Mouse (Mus musculus) CH12.LX (cell line): Measurements from ENCODE around the gene Rae1. TPM values are rescaled to one million over a fixed set of nuclear protein-coding genes. Genes with fewer than 3 reads are reported as not detected.

Experiments
- DNase-seq: peaks from one replicate; pipeline ENCODE4 v3.0.0-alpha.2; 2013; ENCODE audit errors: extremely low read depth
- H3K27ac ChIP-seq: 2 replicates; pipeline ENCODE4 v1.5.1; 2012; ENCODE audit warnings: low read depth, mild to moderate bottlenecking, control low read depth, moderate library complexity; ENCODE audit not compliant: insufficient read depth
- H3K27me3 ChIP-seq: replicated peaks from 2 replicates; pipeline ENCODE3; 2012; ENCODE audit warnings: inconsistent platforms
- H3K36me3 ChIP-seq, 2 experiments: replicated peaks in 1 of 2; 2 replicates each; pipeline versions ENCODE3 to v1.6.1; 2012; ENCODE audit warnings: inconsistent platforms in 1 of 2, low read length in 1 of 2, mild to moderate bottlenecking in 1 of 2, mixed read lengths in 1 of 2, moderate library complexity in 1 of 2; ENCODE audit not compliant: control insufficient read depth in 1 of 2, insufficient read depth in 1 of 2
- H3K4me1 ChIP-seq, 2 experiments: 2 replicates each; pipeline ENCODE4 v1.6.1; 2012; ENCODE audit warnings: inconsistent platforms in 1 of 2, moderate library complexity in 1 of 2; ENCODE audit not compliant: insufficient read depth in 2 of 2, control insufficient read depth in 1 of 2
- H3K4me2 ChIP-seq: 2 replicates; pipeline ENCODE4 v1.6.1; 2012; ENCODE audit warnings: low read depth, mild to moderate bottlenecking, control low read depth; ENCODE audit not compliant: poor library complexity, insufficient read depth, severe bottlenecking
- H3K4me3 ChIP-seq, 3 experiments: fragments of 150-350 bp in 1 of 3; sonication (generic) in 1 of 3; replicated peaks in 1 of 3; 2 replicates each; pipeline versions ENCODE3 to v1.5.1; 2011 to 2012; ENCODE audit warnings: low read depth in 2 of 3, low read length in 2 of 3, mild to moderate bottlenecking in 2 of 3, moderate library complexity in 2 of 3, control low read depth in 1 of 3, improper control_type of control experiment in 1 of 3, inconsistent platforms in 1 of 3, mixed read lengths in 1 of 3; ENCODE audit not compliant: poor library complexity in 1 of 3
- H3K79me2 ChIP-seq: replicated peaks from 2 replicates; pipeline ENCODE4 v1.6.1; 2012; ENCODE audit warnings: mild to moderate bottlenecking, moderate library complexity; ENCODE audit not compliant: control insufficient read depth, poor library complexity, insufficient read depth, severe bottlenecking; ENCODE audit errors: extremely low read depth
- H3K9ac ChIP-seq: 2 replicates; pipeline ENCODE4 v1.6.1; 2012; ENCODE audit warnings: low read depth, mild to moderate bottlenecking, control low read depth, moderate library complexity; ENCODE audit not compliant: insufficient read depth
- H3K9me3 ChIP-seq: replicated peaks from 2 replicates; pipeline ENCODE3; 2012; ENCODE audit warnings: low read length, inconsistent platforms, mixed read lengths
- BHLHE40 ChIP-seq: IDR thresholded peaks from 2 replicates; pipeline ENCODE4 v1.6.1; 2011; ENCODE audit warnings: mild to moderate bottlenecking, low read depth, low read length, improper control_type of control experiment
- CHD1 ChIP-seq: IDR thresholded peaks from 2 replicates; pipeline ENCODE4 v1.6.1; 2012; ENCODE audit warnings: low read depth, low read length, improper control_type of control experiment, inconsistent platforms
- CHD2 ChIP-seq: IDR thresholded peaks from 2 replicates; pipeline ENCODE4 v1.6.1; 2011; ENCODE audit warnings: low read length, improper control_type of control experiment
- CTCF ChIP-seq, 2 experiments: IDR thresholded peaks in 1 of 2; conservative IDR thresholded peaks in 1 of 2; 2 replicates each; pipeline ENCODE4 v1.5.1; 2011 to 2012; ENCODE audit warnings: low read depth in 2 of 2, low read length in 2 of 2, improper control_type of control experiment in 1 of 2, inconsistent platforms in 1 of 2, mild to moderate bottlenecking in 1 of 2, moderate library complexity in 1 of 2
- ELF1 ChIP-seq: IDR thresholded peaks from 2 replicates; pipeline ENCODE4 v1.6.1; 2014; ENCODE audit warnings: low read depth, mild to moderate bottlenecking, inconsistent platforms, low read length, improper control_type of control experiment
- EP300 ChIP-seq: IDR thresholded peaks from 2 replicates; pipeline ENCODE4 v1.6.1; 2011; ENCODE audit warnings: low read length, improper control_type of control experiment
- ETS1 ChIP-seq: conservative IDR thresholded peaks from 2 replicates; pipeline ENCODE4 v1.6.1; 2012; ENCODE audit warnings: low read depth, mild to moderate bottlenecking, inconsistent platforms, low read length, improper control_type of control experiment, moderate library complexity
- GABPA ChIP-seq: IDR thresholded peaks from 2 replicates; pipeline ENCODE4 v1.6.1; 2012; ENCODE audit warnings: low read depth, low read length, improper control_type of control experiment, inconsistent platforms; ENCODE audit not compliant: insufficient replicate concordance
- IRF4 ChIP-seq: IDR thresholded peaks from 2 replicates; pipeline ENCODE4 v1.6.1; 2014; ENCODE audit warnings: low read depth, mild to moderate bottlenecking, inconsistent platforms, low read length, improper control_type of control experiment
- JUN ChIP-seq: IDR thresholded peaks from 2 replicates; pipeline ENCODE4 v1.6.1; 2011; ENCODE audit warnings: low read depth, mild to moderate bottlenecking, low read length, improper control_type of control experiment, moderate library complexity; ENCODE audit not compliant: insufficient read depth
- JUND ChIP-seq: conservative IDR thresholded peaks from 2 replicates; pipeline ENCODE4 v1.6.1; 2011; ENCODE audit warnings: low read depth, low read length, improper control_type of control experiment
- KAT2A ChIP-seq: IDR thresholded peaks from 2 replicates; pipeline ENCODE4 v1.6.1; 2012; ENCODE audit warnings: low read length, improper control_type of control experiment, inconsistent platforms; ENCODE audit not compliant: insufficient replicate concordance
- MAFK ChIP-seq: IDR thresholded peaks from 2 replicates; pipeline ENCODE4 v1.6.1; 2011; ENCODE audit warnings: low read length, improper control_type of control experiment; ENCODE audit not compliant: insufficient replicate concordance
- MEF2A ChIP-seq: IDR thresholded peaks from 2 replicates; pipeline ENCODE4 v1.6.1; 2014; ENCODE audit warnings: low read depth, mild to moderate bottlenecking, inconsistent platforms, low read length, improper control_type of control experiment, borderline replicate concordance
- MXI1 ChIP-seq: IDR thresholded peaks from 2 replicates; pipeline ENCODE4 v1.6.1; 2011; ENCODE audit warnings: mild to moderate bottlenecking, low read depth, low read length, improper control_type of control experiment
- NELFE ChIP-seq: IDR thresholded peaks from 2 replicates; pipeline ENCODE4 v1.6.1; 2011; ENCODE audit warnings: low read depth, low read length, improper control_type of control experiment
- NRF1 ChIP-seq: IDR thresholded peaks from 2 replicates; pipeline ENCODE4 v1.6.1; 2014; ENCODE audit warnings: low read depth, mild to moderate bottlenecking, inconsistent platforms, low read length, improper control_type of control experiment, moderate library complexity
- PAX5 ChIP-seq: IDR thresholded peaks from 2 replicates; pipeline ENCODE4 v1.6.1; 2012; ENCODE audit warnings: low read length, inconsistent platforms, mixed read lengths
- POLR2A ChIP-seq: IDR thresholded peaks from 2 replicates; pipeline ENCODE4 v1.6.1; 2011; ENCODE audit warnings: low read depth, mild to moderate bottlenecking, improper control_type of control experiment, low read length
- POLR2AphosphoS2 ChIP-seq: IDR thresholded peaks from 2 replicates; pipeline ENCODE4 v1.6.1; 2011; ENCODE audit warnings: low read depth, low read length, improper control_type of control experiment
- SIN3A ChIP-seq: IDR thresholded peaks from 2 replicates; pipeline ENCODE4 v1.6.1; 2012; ENCODE audit warnings: low read length, improper control_type of control experiment, inconsistent platforms
- TBP ChIP-seq: conservative IDR thresholded peaks from 2 replicates; pipeline ENCODE4 v1.6.1; 2011; ENCODE audit warnings: low read depth, low read length, improper control_type of control experiment
- USF1 ChIP-seq: IDR thresholded peaks from 2 replicates; pipeline ENCODE4 v1.6.1; 2014; ENCODE audit warnings: low read depth, mild to moderate bottlenecking, inconsistent platforms, low read length, improper control_type of control experiment
- USF2 ChIP-seq: conservative IDR thresholded peaks from 2 replicates; pipeline ENCODE4 v1.6.1; 2011; ENCODE audit warnings: low read depth, low read length, improper control_type of control experiment
- ZKSCAN1 ChIP-seq: IDR thresholded peaks from 2 replicates; pipeline ENCODE4 v1.6.1; 2012; ENCODE audit warnings: low read depth, inconsistent platforms, low read length, improper control_type of control experiment, borderline replicate concordance
- ZMIZ1 ChIP-seq: IDR thresholded peaks from 2 replicates; pipeline ENCODE4 v1.6.1; 2012; ENCODE audit warnings: low read depth, mild to moderate bottlenecking, inconsistent platforms, low read length, improper control_type of control experiment
- ZNF384 ChIP-seq: IDR thresholded peaks from 2 replicates; pipeline ENCODE4 v1.6.1; 2012; ENCODE audit warnings: low read depth, low read length, improper control_type of control experiment, inconsistent platforms
- dilution Hi-C: fragments of 300-500 bp; cut with MboI; formaldehyde crosslinking; loops from 2 replicates; pipeline ENCODE4 v1.14.3; 2020; ENCODE audit warnings: low sequenced_read_pairs; ENCODE audit not compliant: extremely low pct_unique_long_range_greater_than_20kb, extremely low pct_ligation_motif_present
- in situ Hi-C: fragments of 300-500 bp; cut with MboI; formaldehyde crosslinking; loops from 3 replicates; pipeline ENCODE4 v1.14.3; 2019; ENCODE audit warnings: low sequenced_read_pairs, low pct_ligation_motif_present, low pct_unique_long_range_greater_than_20kb, mixed read lengths
- polyA plus RNA-seq: library from polyadenylated mRNA; unstranded; fragments of >175 nt; gene quantifications from 2 replicates; pipeline ENCODE4 v1.2.1, GENCODE M21; 2012; ENCODE audit warnings: low read depth; ENCODE audit not compliant: insufficient read length
- total RNA-seq, 2 experiments: library from RNA; depleted of rRNA; stranded (reverse); fragments of 300-350 nt in 1 of 2; fragments of >200 nt in 1 of 2; gene quantifications; 2 replicates each; pipeline ENCODE4 v1.2.3; 2012 to 2014

The Rae1 gene
- total and polyA plus RNA-seq, 3 experiments = 86.3 to 114 (median 95.0) TPM

DNA sequence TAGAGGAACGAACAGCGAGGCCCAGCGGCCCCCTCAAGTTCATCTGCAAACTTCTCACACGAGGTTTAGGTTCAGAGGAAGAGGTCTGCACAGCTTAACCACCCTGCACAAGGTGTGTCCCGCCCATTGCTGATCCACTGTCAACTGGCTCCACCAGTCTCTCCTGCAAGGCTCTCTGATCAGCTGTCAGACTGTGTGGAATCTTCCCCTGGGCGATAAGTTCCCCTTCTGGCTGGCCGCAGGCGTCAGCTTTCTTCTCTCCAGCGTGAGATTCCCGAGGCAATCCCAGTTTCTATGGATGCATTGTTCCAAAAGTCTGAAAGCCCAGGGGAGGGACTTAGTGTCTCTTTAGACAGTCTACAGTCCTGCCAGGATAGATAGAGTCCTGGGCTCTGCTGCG is 58.3 kb downstream of the Rae1 start:
- Histone ChIP-seq H3K27ac (no peak overlapping the region), H3K27me3 (no peaks in the 10 kb centered on the region), H3K79me2 (no peaks in the 10 kb centered on the region), H3K9me3 (no peaks in the 10 kb centered on the region), H3K4me1 (peaks cover 32 to 50% of the 10 kb centered on the region in 2 experiments), H3K4me3 (no peak overlapping the region), H3K36me3 (no peaks in the 10 kb centered on the region), H3K9ac (no peak overlapping the region)
- DNase-seq = no peak
- in situ Hi-C loops (no loop called here), dilution Hi-C loops (no loop called here)
- TF ChIP-seq NRF1 = no peak
- no peak for TF ChIP-seq MEF2A
- no peak for TF ChIP-seq MXI1
- TF ChIP-seq USF1 = no peak
- TF ChIP-seq CHD2 = no peak
- no peak for TF ChIP-seq NELFE
- TF ChIP-seq MAFK = no peak
- no peak for TF ChIP-seq CTCF (conservative IDR thresholded peaks at IDR 0.05 in 1 of 2, IDR thresholded peaks at IDR 0.05 in 1 of 2; ENCODE audit: low read depth in 2 of 2, low read length in 2 of 2)
- TF ChIP-seq ZKSCAN1 = no peak
- TF ChIP-seq POLR2AphosphoS2 = no peak
- TF ChIP-seq JUN = no peak
- TF ChIP-seq PAX5 = no peak
- TF ChIP-seq SIN3A = no peak
- TF ChIP-seq POLR2A = no peak
- no peak for TF ChIP-seq ZMIZ1
- TF ChIP-seq GABPA = no peak
- TF ChIP-seq TBP = no peak
- no peak for TF ChIP-seq ZNF384
- TF ChIP-seq, all 38 proteins: peak for 0
- no peak overlapping the region for H3K4me2 ChIP-seq

DNA sequence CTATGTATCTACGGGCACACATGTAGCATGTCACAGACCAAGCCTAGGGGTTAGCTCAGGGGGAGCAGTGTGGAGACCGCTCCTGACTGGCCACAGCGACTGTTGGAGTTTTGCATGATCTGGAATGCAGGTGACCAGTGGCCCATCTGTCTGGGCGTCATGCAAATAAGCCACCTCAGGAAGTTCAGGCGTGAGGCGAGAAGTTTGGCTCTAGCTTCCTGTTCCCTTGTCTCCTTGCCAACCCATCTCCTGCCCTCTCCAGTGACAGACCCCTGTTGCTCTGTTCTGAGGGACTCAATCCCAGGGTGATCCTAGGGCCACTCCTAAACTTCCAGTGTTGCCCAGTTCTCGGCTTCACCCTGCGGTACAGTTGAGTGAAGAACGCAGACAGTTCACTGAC is 60.5 kb downstream of the Rae1 start:
- dilution Hi-C loops = no loop called here
- H3K4me1 ChIP-seq = peaks cover 27 to 39% of the 10 kb centered on the region in 2 experiments
- H3K79me2 ChIP-seq = no peaks in the 10 kb centered on the region
- H3K9me3 ChIP-seq = no peaks in the 10 kb centered on the region
- DNase-seq = peak; percentile 43
- no peak overlapping the region for H3K4me3 ChIP-seq
- H3K27ac ChIP-seq = no peak overlapping the region
- H3K27me3 ChIP-seq = no peaks in the 10 kb centered on the region
- peaks cover 0 to 7% of the 10 kb centered on the region in 2 experiments for H3K36me3 ChIP-seq
- H3K4me2 ChIP-seq = no peak overlapping the region
- no peak overlapping the region for H3K9ac ChIP-seq
- TF ChIP-seq BHLHE40 (peak; percentile 69), JUN (no peak), ETS1 (0 out of 2 replicates have a peak, but pooled peaks have one; percentile 12), IRF4 (no peak), ZKSCAN1 (no peak), MEF2A (no peak), CTCF (conservative IDR thresholded peaks at IDR 0.05 in 1 of 2, IDR thresholded peaks at IDR 0.05 in 1 of 2; ENCODE audit: low read depth in 2 of 2, low read length in 2 of 2) (no peak), JUND (no peak), ELF1 (no peak), CHD1 (no peak), NRF1 (no peak), GABPA (no peak), USF2 (no peak), EP300 (no peak), KAT2A (no peak), MAFK (no peak), MXI1 (no peak)
- in situ Hi-C loops = no loop called here
